Mouse (Mus musculus) limb, embryonic 15.5 days (tissue): ENCODE measurements around the gene Synm. TPM values are rescaled to one million over a fixed set of nuclear protein-coding genes. Genes with fewer than 3 reads are reported as not detected.
A peak's percentile ranks its signal among the peaks of the same experiment; 100 is the strongest.

Experiments used
- ATAC-seq: fragments of 200-750 bp; cut with Nextera tagmentation; 2 replicates; pipeline ENCODE4 v1.8.0; 2017; ENCODE audit warnings: low read depth, moderate TSS enrichment; ENCODE audit not compliant: insufficient number of reproducible peaks, low FRiP score, low TSS enrichment
- H3K27ac ChIP-seq: fragments of 300-500 bp; sonication (generic); 2 replicates; pipeline ENCODE4 v1.5.1; 2015; ENCODE audit warnings: moderate library complexity, mild to moderate bottlenecking, inconsistent platforms
- H3K27me3 ChIP-seq: fragments of 300-500 bp; sonication (generic); 2 replicates; pipeline ENCODE4 v1.6.1; 2015; ENCODE audit warnings: inconsistent platforms
- H3K36me3 ChIP-seq: fragments of 300-500 bp; sonication (generic); 2 replicates; pipeline ENCODE4 v1.6.1; 2015; ENCODE audit warnings: inconsistent platforms
- H3K4me1 ChIP-seq: fragments of 300-500 bp; sonication (generic); 2 replicates; pipeline ENCODE4 v1.6.1; 2015; ENCODE audit warnings: inconsistent platforms
- H3K4me2 ChIP-seq: fragments of 300-500 bp; sonication (generic); 2 replicates; pipeline ENCODE4 v1.6.1; 2015; ENCODE audit warnings: mild to moderate bottlenecking, inconsistent platforms
- H3K4me3 ChIP-seq: fragments of 300-500 bp; sonication (generic); 2 replicates; pipeline ENCODE4 v1.5.1; 2015; ENCODE audit warnings: mild to moderate bottlenecking, inconsistent platforms
- H3K9ac ChIP-seq: fragments of 300-500 bp; sonication (generic); 2 replicates; pipeline ENCODE4 v1.6.1; 2015; ENCODE audit warnings: inconsistent platforms
- H3K9me3 ChIP-seq: fragments of 300-500 bp; sonication (generic); 2 replicates; pipeline ENCODE4 v1.6.1; 2016; ENCODE audit warnings: inconsistent platforms
- WGBS: fragments of 180-500 bp; shearing (Covaris S2); methylation state at CpG from one replicate; pipeline ENCODE4 v1.1.7; 2015; 5-methylcytosine and 5-hydroxymethylcytosine counted together
- polyA plus RNA-seq: library from polyadenylated mRNA; unstranded; fragments of >200 nt; fragmentation: Nextera tagmentation; extraction: Ambion mirVana; gene quantifications from 2 replicates; pipeline ENCODE4 v1.2.1, GENCODE M21; 2015

The Synm gene
- polyA plus RNA-seq = 1.8 TPM in 2 replicates

- H3K9me3 ChIP-seq = no peaks in the 10 kb centered on the region
- WGBS = 0% methylated on average over 37 of the region's 37 CpGs
- peak; percentile 78 for ATAC-seq
- peaks cover 28% of the 10 kb centered on the region for H3K27me3 ChIP-seq
- H3K4me1 ChIP-seq = peaks cover 21% of the 10 kb centered on the region
- H3K4me3 ChIP-seq = peak within 1 kb of the TSS; percentile 60
- H3K36me3 ChIP-seq = no peaks in the 10 kb centered on the region
- peak within 1 kb of the TSS; percentile 18; the same call in 1 of the 2 replicates for H3K9ac ChIP-seq
- peak within 1 kb of the TSS; percentile 97 for H3K4me2 ChIP-seq
- peak within 1 kb of the TSS; percentile 47; the same call in 1 of the 2 replicates for H3K27ac ChIP-seq
Measured at GRCm38 (mm10) chr7:67759629-67759995, at the start of gene Synm. Gene Synm, minus strand, starts transcription at chr7:67759742.

GRCm38 (mm10) chr7:67803857-67804215 is 44.3 kb upstream of the Synm start:
- H3K27me3 ChIP-seq = 0 out of 2 replicates have a peak, but pooled peaks cover 8% of the 10 kb centered on the region
- H3K9ac ChIP-seq = peak overlapping the region; percentile 15; the same call in 1 of the 2 replicates
- no peaks in the 10 kb centered on the region for H3K9me3 ChIP-seq
- no peak for ATAC-seq
- no peaks in the 10 kb centered on the region for H3K36me3 ChIP-seq
- 11% methylated on average over 12 of the region's 13 CpGs for WGBS
- no peak overlapping the region for H3K27ac ChIP-seq
- H3K4me2 ChIP-seq = peak overlapping the region; percentile 61
- peak overlapping the region; percentile 43 for H3K4me3 ChIP-seq
- H3K4me1 ChIP-seq = peaks cover 9% of the 10 kb centered on the region

GRCm38 (mm10) chr7:67803015-67803856 is 43.7 kb upstream of the Synm start:
- Histone ChIP-seq H3K4me2 (peak overlapping the region; percentile 61), H3K4me1 (peaks cover 9% of the 10 kb centered on the region), H3K9ac (peak overlapping the region; percentile 15; the same call in 1 of the 2 replicates), H3K4me3 (peak overlapping the region; percentile 43), H3K27me3 (0 out of 2 replicates have a peak, but pooled peaks cover 8% of the 10 kb centered on the region), H3K9me3 (no peaks in the 10 kb centered on the region), H3K27ac (no peak overlapping the region), H3K36me3 (no peaks in the 10 kb centered on the region)
- WGBS = 15% methylated on average over 28 of the region's 28 CpGs
- ATAC-seq = peak; percentile 67

GRCm38 (mm10) chr7:67801022-67801421 is 41.5 kb upstream of the Synm start:
- ATAC-seq = no peak
- H3K4me2 ChIP-seq = no peak overlapping the region
- peaks cover 20% of the 10 kb centered on the region for H3K4me1 ChIP-seq
- no peak overlapping the region for H3K27ac ChIP-seq
- H3K36me3 ChIP-seq = no peaks in the 10 kb centered on the region
- H3K27me3 ChIP-seq = 0 out of 2 replicates have a peak, but pooled peaks cover 8% of the 10 kb centered on the region
- 67% methylated on average over 4 of the region's 4 CpGs for WGBS
- H3K9me3 ChIP-seq = no peaks in the 10 kb centered on the region
- no peak overlapping the region for H3K9ac ChIP-seq
- H3K4me3 ChIP-seq = no peak overlapping the region

GRCm38 (mm10) chr7:67800547-67800946 is 41.0 kb upstream of the Synm start:
- Histone ChIP-seq H3K4me3 (no peak overlapping the region), H3K4me2 (no peak overlapping the region), H3K36me3 (no peaks in the 10 kb centered on the region), H3K4me1 (peaks cover 20% of the 10 kb centered on the region), H3K9me3 (no peaks in the 10 kb centered on the region), H3K9ac (no peak overlapping the region), H3K27ac (no peak overlapping the region), H3K27me3 (0 out of 2 replicates have a peak, but pooled peaks cover 8% of the 10 kb centered on the region)
- 87% methylated on average over 6 of the region's 6 CpGs for WGBS
- ATAC-seq = no peak

GRCm38 (mm10) chr7:67798476-67798875 is 38.9 kb upstream of the Synm start:
- H3K4me1 ChIP-seq = peaks cover 17% of the 10 kb centered on the region
- H3K36me3 ChIP-seq = no peaks in the 10 kb centered on the region
- WGBS = 83% methylated on average over 4 of the region's 4 CpGs
- no peaks in the 10 kb centered on the region for H3K9me3 ChIP-seq
- no peak overlapping the region for H3K4me3 ChIP-seq
- H3K27me3 ChIP-seq = 0 out of 2 replicates have a peak, but pooled peaks cover 8% of the 10 kb centered on the region
- H3K27ac ChIP-seq = no peak overlapping the region
- H3K9ac ChIP-seq = no peak overlapping the region
- no peak for ATAC-seq
- H3K4me2 ChIP-seq = no peak overlapping the region

GRCm38 (mm10) chr7:67797065-67797464 is 37.5 kb upstream of the Synm start:
- Histone ChIP-seq H3K27ac (0 out of 2 replicates have a peak overlapping the region, but pooled peaks have one; percentile 7), H3K27me3 (0 out of 2 replicates have a peak, but pooled peaks cover 8% of the 10 kb centered on the region), H3K36me3 (no peaks in the 10 kb centered on the region), H3K4me2 (0 out of 2 replicates have a peak overlapping the region, but pooled peaks have one; percentile 17), H3K9me3 (no peaks in the 10 kb centered on the region), H3K4me1 (peaks cover 13% of the 10 kb centered on the region), H3K9ac (no peak overlapping the region), H3K4me3 (no peak overlapping the region)
- 37% methylated on average over 8 of the region's 8 CpGs for WGBS
- ATAC-seq = no peak

- Histone ChIP-seq H3K9me3 (no peaks in the 10 kb centered on the region), H3K36me3 (no peaks in the 10 kb centered on the region), H3K4me1 (peaks cover 20% of the 10 kb centered on the region), H3K4me2 (no peak overlapping the region), H3K4me3 (no peak overlapping the region), H3K9ac (no peak overlapping the region), H3K27ac (no peak overlapping the region), H3K27me3 (no peaks in the 10 kb centered on the region)
- WGBS = 54% methylated on average over 7 of the region's 7 CpGs
- no peak for ATAC-seq
Measured at GRCm38 (mm10) chr7:67793449-67793848, 33.9 kb upstream of the Synm start.

GRCm38 (mm10) chr7:67791256-67791655 is 31.7 kb upstream of the Synm start:
- ATAC-seq = no peak
- Histone ChIP-seq H3K9me3 (no peaks in the 10 kb centered on the region), H3K27ac (no peak overlapping the region), H3K4me2 (no peak overlapping the region), H3K4me3 (no peak overlapping the region), H3K36me3 (no peaks in the 10 kb centered on the region), H3K9ac (no peak overlapping the region), H3K27me3 (no peaks in the 10 kb centered on the region), H3K4me1 (peaks cover 13% of the 10 kb centered on the region; the same call in 1 of the 2 replicates)
- WGBS = 55% methylated on average over 7 of the region's 7 CpGs

- H3K9ac ChIP-seq = no peak overlapping the region
- peak overlapping the region; percentile 20; the same call in 1 of the 2 replicates for H3K4me3 ChIP-seq
- H3K27me3 ChIP-seq = no peaks in the 10 kb centered on the region
- H3K9me3 ChIP-seq = no peaks in the 10 kb centered on the region
- H3K4me2 ChIP-seq = peak overlapping the region; percentile 34
- ATAC-seq = no peak
- H3K4me1 ChIP-seq = peaks cover 13% of the 10 kb centered on the region; the same call in 1 of the 2 replicates
- H3K36me3 ChIP-seq = no peaks in the 10 kb centered on the region
- peak overlapping the region; percentile 22; the same call in 1 of the 2 replicates for H3K27ac ChIP-seq
- WGBS = 7% methylated on average over 10 of the region's 10 CpGs
Measured at GRCm38 (mm10) chr7:67788713-67789112, 29.2 kb upstream of the Synm start.

GRCm38 (mm10) chr7:67787861-67788260 is 28.3 kb upstream of the Synm start:
- WGBS = 29% methylated on average over 2 of the region's 2 CpGs

More at GRCm38 (mm10) chr7:67787861-67788260, 28.3 kb upstream of the Synm start:
- Histone ChIP-seq H3K27me3 (no peaks in the 10 kb centered on the region), H3K9me3 (no peaks in the 10 kb centered on the region), H3K4me3 (no peak overlapping the region), H3K4me2 (no peak overlapping the region), H3K27ac (no peak overlapping the region), H3K4me1 (peaks cover 11% of the 10 kb centered on the region; the same call in 1 of the 2 replicates), H3K36me3 (no peaks in the 10 kb centered on the region), H3K9ac (no peak overlapping the region)
- ATAC-seq = no peak
